Mouse (Mus musculus): Measurements from ENCODE around the gene Pdcd4. TPM values are rescaled to one million over a fixed set of nuclear protein-coding genes. Genes with fewer than 3 reads are reported as not detected.
A peak's percentile ranks its signal among the peaks of the same experiment; 100 is the strongest.

The Pdcd4 gene
- total RNA-seq (2014; rRNA removed) (19.5 and 19.8 TPM in 2 replicates), polyA plus RNA-seq (2015; fragmentation: Nextera tagmentation; extraction: Ambion mirVana) (77.3 and 96.7 TPM in 2 replicates)

DNA sequence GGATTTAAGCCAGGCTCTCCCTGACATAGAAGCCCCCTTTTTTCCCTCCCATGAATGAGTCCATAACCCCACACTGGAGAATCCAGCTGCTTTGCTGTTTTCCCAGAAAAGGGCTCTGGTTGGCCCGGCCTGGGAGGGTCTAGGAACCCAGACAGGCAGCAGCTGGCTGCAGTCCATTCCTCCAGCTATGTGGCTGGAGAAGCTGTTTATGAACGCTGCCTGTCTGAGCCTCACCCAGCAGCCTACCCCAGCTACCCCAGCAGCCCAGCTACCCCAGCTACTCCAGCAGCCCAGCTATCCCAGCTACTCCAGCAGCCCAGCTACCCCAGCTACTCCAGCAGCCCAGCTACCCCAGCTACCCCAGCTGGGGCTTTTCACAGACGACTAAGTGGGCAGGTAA, at the start of gene Pdcd4:
Gene Pdcd4 (plus strand): TSS at position 171 of the 400 bp plus-strand sequence.
- no peaks in the 10 kb centered on the region for H3K9me3 ChIP-seq (ENCODE audit: low read length)
- H3K9ac ChIP-seq (replicated peaks; ENCODE audit: low read length, poor library complexity, severe bottlenecking) = no peak within 1 kb of the TSS
- ATAC-seq (ENCODE audit: low FRiP score) (no peak), DNase-seq (ENCODE audit: low spot score) (no peak)
- 48% methylated on average over 3 of the region's 3 CpGs for WGBS
- TF ChIP-seq CTCF (IDR thresholded peaks at IDR 0.05) = no peak
- no peaks in the 10 kb centered on the region for H3K36me3 ChIP-seq (ENCODE audit: insufficient read depth, low read length)
- H3K27me3 ChIP-seq (ENCODE audit: insufficient read depth, low read length) = no peaks in the 10 kb centered on the region
- no peak within 1 kb of the TSS for H3K4me3 ChIP-seq (ENCODE audit: low read depth, low read length)
- H3K4me1 ChIP-seq (ENCODE audit: insufficient read depth, low read length) = no peaks in the 10 kb centered on the region
- H3K27ac ChIP-seq (ENCODE audit: low read depth, low read length) = peak within 1 kb of the TSS; percentile 47
- no peak within 1 kb of the TSS for H3K4me2 ChIP-seq (ENCODE audit: low read depth, low read length, poor library complexity, severe bottlenecking)

DNA sequence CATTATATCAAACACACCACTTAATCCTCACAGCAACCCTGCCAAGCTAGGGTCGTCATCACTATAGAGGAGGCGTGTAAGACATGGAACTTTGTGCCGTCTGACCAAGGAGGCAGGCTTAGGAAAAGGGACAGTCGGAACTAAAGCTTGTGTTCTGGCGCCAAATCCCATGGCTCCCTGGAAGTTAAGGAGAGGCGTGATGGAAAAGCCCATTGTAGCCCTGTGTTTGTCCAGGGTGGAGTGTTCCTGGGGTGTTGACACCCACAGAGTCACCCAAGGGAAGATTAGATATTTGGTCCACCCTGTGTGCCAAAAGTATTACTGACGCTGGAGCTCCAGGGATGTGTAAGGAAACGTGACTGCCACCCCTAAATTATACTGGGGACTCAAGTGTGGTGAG, 48.1 kb upstream of the Pdcd4 start:
- no peaks in the 10 kb centered on the region for H3K36me3 ChIP-seq (ENCODE audit: insufficient read depth, low read length)
- TF ChIP-seq CTCF (IDR thresholded peaks at IDR 0.05) = no peak

DNA sequence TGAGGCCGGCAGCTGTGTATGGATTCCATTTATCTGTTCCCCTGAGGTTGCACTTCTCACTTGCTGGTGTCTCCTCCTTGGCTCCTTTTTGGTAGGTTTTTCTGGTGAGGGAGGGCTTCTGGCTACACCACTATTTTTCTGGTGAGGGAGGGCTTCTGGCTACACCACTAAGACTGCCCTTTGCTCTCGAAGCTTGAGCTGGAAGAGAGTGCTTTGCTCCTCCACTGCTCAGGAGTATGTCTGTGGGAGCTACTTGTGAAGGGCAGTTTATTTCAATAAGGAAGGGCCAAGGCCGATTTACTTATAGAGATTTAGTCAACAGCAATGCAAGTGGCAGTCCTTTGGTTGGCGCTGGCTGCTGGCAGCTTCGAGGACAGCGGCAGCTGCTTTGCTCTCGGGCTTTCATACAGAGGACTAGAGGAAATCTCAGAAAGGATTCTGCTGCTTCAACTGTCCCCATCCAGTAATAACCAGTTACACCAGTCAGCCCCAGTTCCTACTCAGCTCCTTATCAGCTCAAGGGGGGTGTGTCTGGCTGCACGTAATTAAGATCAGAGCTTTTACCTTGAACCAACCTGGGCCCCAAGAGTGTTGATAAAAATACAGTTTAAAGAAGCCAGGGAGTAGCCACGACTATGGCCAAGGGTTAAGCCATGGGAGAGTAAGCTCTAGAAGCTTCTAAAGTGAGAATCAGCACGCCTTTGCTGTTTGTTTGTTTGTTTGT, 43.6 kb upstream of the Pdcd4 start:
- TF ChIP-seq CTCF (IDR thresholded peaks at IDR 0.05) = no peak

More for the DNA sequence above, 48.1 kb upstream of the Pdcd4 start:
- Histone ChIP-seq H3K9ac (replicated peaks; ENCODE audit: low read length, poor library complexity, severe bottlenecking) (no peak overlapping the region), H3K27ac (ENCODE audit: low read depth, low read length) (no peak overlapping the region), H3K9me3 (ENCODE audit: low read length) (no peaks in the 10 kb centered on the region), H3K4me3 (ENCODE audit: low read depth, low read length) (no peak overlapping the region), H3K4me2 (ENCODE audit: low read depth, low read length, poor library complexity, severe bottlenecking) (no peak overlapping the region), H3K27me3 (ENCODE audit: insufficient read depth, low read length) (no peaks in the 10 kb centered on the region), H3K4me1 (ENCODE audit: insufficient read depth, low read length) (no peaks in the 10 kb centered on the region)
- ATAC-seq (ENCODE audit: low FRiP score) (no peak), DNase-seq (ENCODE audit: low spot score) (no peak)
- 83% methylated on average over 8 of the region's 8 CpGs for WGBS

DNA sequence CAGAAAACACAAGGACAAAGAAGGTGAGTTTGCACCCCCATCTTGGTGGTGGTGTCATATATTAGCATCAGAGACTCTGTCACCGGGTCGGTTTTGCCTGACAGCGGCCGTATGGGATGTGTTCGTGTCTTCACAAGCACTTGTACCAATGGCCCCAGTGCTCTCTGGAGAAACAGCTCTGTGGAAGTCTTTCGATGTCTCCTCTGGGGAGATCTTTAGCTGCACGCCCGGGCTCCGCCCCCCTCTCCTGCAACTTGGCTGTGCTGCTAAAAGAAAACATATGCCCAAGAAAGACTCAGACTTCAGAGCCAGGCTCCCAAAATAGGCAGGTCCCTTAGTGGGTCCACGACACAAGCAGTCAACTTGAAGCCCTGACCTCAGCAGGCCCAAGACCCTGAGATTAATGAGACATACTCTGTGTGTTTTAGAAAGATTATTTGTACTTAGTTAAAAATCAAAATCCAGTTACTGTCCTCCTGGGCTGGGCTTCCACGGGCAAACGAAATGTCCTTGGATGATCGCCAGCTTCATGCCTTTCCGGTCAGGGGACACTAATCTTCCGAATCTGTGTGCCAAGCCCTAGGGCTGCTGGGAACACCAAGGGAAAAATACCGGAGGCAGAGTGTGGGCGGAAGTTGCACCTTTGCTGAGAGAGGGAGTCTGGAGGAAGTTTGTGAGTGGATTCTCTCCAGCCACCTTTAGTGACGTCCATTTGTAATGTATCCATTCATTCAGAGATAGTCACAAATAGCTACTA, 41.7 kb upstream of the Pdcd4 start:
- no peaks in the 10 kb centered on the region for H3K36me3 ChIP-seq (ENCODE audit: insufficient read depth, low read length)
- H3K4me1 ChIP-seq (ENCODE audit: insufficient read depth, low read length) = peaks cover 14% of the 10 kb centered on the region
- H3K27ac ChIP-seq (ENCODE audit: low read depth, low read length) = peak overlapping the region; percentile 38; the same call in 1 of the 2 replicates
- no peak overlapping the region for H3K4me2 ChIP-seq (ENCODE audit: low read depth, low read length, poor library complexity, severe bottlenecking)
- ATAC-seq (ENCODE audit: low FRiP score) (no peak), DNase-seq (ENCODE audit: low spot score) (peak; percentile 78)
- no peak overlapping the region for H3K9ac ChIP-seq (replicated peaks; ENCODE audit: low read length, poor library complexity, severe bottlenecking)
- H3K9me3 ChIP-seq (ENCODE audit: low read length) = no peaks in the 10 kb centered on the region
- no peak overlapping the region for H3K4me3 ChIP-seq (ENCODE audit: low read depth, low read length)
- no peak for TF ChIP-seq CTCF (IDR thresholded peaks at IDR 0.05)
- no peaks in the 10 kb centered on the region for H3K27me3 ChIP-seq (ENCODE audit: insufficient read depth, low read length)
- 57% methylated on average over 18 of the region's 18 CpGs for whole genome bisulfite sequencing

More for the DNA sequence above, 43.6 kb upstream of the Pdcd4 start:
- ATAC-seq (ENCODE audit: low FRiP score) (no peak), DNase-seq (ENCODE audit: low spot score) (no peak)
- 83% methylated on average over 10 of the region's 10 CpGs for WGBS
- Histone ChIP-seq H3K4me2 (ENCODE audit: low read depth, low read length, poor library complexity, severe bottlenecking) (no peak overlapping the region), H3K36me3 (ENCODE audit: insufficient read depth, low read length) (no peaks in the 10 kb centered on the region), H3K27me3 (ENCODE audit: insufficient read depth, low read length) (no peaks in the 10 kb centered on the region), H3K4me1 (ENCODE audit: insufficient read depth, low read length) (peaks cover 7% of the 10 kb centered on the region), H3K27ac (ENCODE audit: low read depth, low read length) (no peak overlapping the region), H3K9me3 (ENCODE audit: low read length) (no peaks in the 10 kb centered on the region), H3K4me3 (ENCODE audit: low read depth, low read length) (no peak overlapping the region), H3K9ac (replicated peaks; ENCODE audit: low read length, poor library complexity, severe bottlenecking) (no peak overlapping the region)

DNA sequence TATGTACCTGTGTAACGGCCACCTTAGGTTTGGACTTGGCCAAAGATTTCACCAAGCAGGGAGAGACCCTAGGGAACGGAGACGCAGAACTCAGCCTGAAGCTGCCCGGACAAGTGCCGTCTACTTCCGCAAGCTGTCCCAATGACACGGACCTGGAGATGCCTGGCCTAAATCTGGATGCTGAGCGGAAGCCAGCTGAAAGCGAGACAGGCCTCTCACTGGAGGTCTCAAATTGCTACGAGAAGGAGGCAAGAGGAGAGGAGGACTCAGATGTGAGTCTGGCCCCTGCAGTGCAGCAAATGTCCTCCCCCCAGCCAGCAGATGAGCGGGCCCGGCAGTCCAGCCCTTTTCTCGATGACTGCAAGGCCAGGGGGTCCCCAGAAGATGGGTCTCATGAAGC, 40.7 kb upstream of the Pdcd4 start:
- Histone ChIP-seq H3K4me3 (ENCODE audit: low read depth, low read length) (no peak overlapping the region), H3K4me2 (ENCODE audit: low read depth, low read length, poor library complexity, severe bottlenecking) (no peak overlapping the region), H3K9ac (replicated peaks; ENCODE audit: low read length, poor library complexity, severe bottlenecking) (no peak overlapping the region), H3K27me3 (ENCODE audit: insufficient read depth, low read length) (no peaks in the 10 kb centered on the region), H3K9me3 (ENCODE audit: low read length) (no peaks in the 10 kb centered on the region), H3K27ac (ENCODE audit: low read depth, low read length) (0 out of 2 replicates have a peak overlapping the region, but pooled peaks have one; percentile 82), H3K4me1 (ENCODE audit: insufficient read depth, low read length) (peaks cover 14% of the 10 kb centered on the region), H3K36me3 (ENCODE audit: insufficient read depth, low read length) (no peaks in the 10 kb centered on the region)
- no peak for DNase-seq (ENCODE audit: low spot score)
- 78% methylated on average over 13 of the region's 13 CpGs for WGBS
- TF ChIP-seq CTCF (IDR thresholded peaks at IDR 0.05) = no peak
- no peak for ATAC-seq (ENCODE audit: low FRiP score)

Data from midbrain, postnatal 0 days (tissue).